Mouse (Mus musculus) heart, postnatal 0 days (tissue): Measurements from ENCODE around the gene Abo.
A peak's percentile ranks its signal among the peaks of the same experiment; 100 is the strongest.

Experiments
- CTCF ChIP-seq: IDR thresholded peaks from 2 replicates; pipeline ENCODE4 v1.5.1; 2016; ENCODE audit warnings: antibody characterized with exemption, control low read depth, low read depth
- EP300 ChIP-seq: IDR thresholded peaks from 2 replicates; pipeline ENCODE4 v1.6.1; 2016; ENCODE audit warnings: antibody characterized with exemption, low read depth

DNA sequence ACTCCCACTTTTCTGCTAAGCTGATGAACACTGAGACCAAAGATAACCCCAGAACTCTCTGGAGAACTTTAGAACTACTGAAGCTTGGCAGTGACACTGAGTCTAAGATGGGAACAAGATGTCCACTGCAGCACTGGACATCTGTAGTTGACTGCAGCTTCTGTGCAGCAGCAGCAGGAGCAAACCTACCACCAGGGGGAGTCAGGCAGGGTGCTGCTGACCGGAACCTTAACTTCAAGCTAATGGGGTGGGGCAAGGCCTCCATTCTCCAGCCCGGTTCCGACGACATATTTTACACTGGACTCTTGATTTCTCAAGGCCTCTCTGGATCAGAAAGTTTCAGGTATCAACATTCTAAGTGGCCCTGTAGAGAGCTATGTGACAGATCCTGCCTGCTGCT lies 42.3 kb upstream of the Abo start:
- TF ChIP-seq CTCF (peak; percentile 63), EP300 (no peak)
